Mouse (Mus musculus) right cerebral cortex, postnatal 25 days (tissue): ENCODE data around the gene Adgre5.
A peak's percentile ranks its signal among the peaks of the same experiment; 100 is the strongest.

Experiments
- DNase-seq: peaks from one replicate; pipeline ENCODE4 v3.0.0; 2022

Gene Adgre5

DNA sequence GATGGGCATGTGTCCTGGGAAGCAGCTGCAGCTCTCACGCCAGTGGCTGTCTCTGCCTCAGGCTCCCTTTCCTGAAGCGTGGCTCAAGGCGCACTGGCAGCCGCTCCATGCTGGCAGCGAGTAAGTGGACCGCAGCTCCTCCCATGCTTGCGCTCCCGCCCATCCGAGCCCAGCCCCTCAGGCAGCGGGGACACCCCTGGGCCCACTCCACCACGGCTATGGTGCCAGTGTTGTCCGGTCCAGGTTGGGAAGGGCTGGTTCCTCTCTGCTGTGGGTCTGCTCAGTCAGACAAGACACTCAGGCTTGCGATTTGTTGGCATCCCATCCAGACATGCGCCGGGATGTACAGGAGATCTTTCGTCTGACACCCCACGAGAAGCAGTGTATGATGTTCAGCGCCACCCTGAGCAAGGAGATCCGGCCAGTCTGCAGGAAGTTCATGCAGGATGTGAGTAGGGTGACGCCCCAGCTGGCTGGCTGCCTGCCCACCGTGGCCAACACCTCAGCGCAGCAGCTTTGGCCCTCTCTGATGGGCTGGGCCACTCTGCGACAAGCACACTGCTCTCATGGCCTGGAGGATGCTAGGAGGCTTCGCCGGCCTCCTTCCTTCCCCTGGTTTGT, 19.6 kb downstream of the Adgre5 start:
- no peak for DNase-seq

- no peak for DNase-seq
Measured at GRCm38 (mm10) chr8:83719693-83720092, 21.4 kb downstream of the Adgre5 start.

DNA sequence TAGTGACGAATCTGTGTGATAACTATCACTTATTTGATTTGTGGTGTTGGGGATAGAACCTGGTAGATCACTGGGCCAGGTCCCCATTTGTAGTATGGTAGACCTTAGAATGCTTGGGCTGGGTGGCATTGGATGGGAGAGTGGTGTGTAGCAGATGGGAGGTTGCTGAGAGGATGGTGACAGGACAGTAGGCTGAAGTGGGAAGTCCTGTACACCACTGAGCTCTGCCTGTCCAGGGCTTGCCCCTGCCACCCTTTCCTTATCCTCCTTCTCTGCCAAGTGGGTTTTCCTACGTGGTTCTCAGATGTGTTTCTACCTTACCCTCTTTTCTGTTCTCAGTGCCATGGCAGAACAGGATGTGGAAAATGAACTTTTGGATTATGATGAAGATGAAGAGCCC, 22.1 kb downstream of the Adgre5 start:
- no peak for DNase-seq

DNA sequence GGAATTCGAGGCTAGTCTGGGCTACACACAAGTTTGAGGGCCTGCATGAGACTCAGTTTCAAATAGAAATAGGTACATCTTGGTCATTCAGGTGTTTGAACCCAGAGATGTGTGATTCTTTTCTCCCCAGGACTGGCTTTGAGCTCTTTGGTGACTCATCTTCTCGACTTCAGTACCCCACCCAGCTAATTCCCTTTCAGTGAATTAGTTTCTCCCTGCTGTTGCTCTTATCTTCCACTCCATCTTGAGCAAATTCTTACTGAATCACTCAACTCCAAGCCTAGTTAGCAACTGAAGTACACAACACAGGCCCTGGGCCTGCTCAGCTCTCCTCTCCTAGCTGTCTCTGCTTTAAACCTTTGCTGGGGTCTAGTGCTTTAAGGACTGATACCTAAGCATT, 24.6 kb downstream of the Adgre5 start:
- no peak for DNase-seq

DNA sequence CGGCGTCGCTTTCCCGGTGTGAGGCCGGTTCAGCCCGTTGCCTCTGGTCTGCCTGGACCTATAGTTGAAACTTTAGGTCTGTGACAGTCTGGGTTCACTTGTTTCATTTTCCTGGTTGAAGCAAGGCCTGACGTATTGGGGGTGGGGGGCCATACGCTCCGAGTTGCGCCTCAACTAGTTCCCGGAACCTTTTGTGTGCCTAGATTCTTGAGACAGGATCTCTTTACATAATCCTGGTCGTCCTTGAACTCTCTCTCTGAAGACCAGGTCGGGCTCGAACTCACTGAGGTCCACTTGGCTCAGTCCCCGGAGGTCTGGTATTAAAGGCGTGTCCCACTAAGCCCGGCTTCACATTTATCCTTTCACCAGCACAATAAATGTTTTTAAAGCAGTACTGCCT, 25.4 kb downstream of the Adgre5 start:
- DNase-seq, result no peak

DNA sequence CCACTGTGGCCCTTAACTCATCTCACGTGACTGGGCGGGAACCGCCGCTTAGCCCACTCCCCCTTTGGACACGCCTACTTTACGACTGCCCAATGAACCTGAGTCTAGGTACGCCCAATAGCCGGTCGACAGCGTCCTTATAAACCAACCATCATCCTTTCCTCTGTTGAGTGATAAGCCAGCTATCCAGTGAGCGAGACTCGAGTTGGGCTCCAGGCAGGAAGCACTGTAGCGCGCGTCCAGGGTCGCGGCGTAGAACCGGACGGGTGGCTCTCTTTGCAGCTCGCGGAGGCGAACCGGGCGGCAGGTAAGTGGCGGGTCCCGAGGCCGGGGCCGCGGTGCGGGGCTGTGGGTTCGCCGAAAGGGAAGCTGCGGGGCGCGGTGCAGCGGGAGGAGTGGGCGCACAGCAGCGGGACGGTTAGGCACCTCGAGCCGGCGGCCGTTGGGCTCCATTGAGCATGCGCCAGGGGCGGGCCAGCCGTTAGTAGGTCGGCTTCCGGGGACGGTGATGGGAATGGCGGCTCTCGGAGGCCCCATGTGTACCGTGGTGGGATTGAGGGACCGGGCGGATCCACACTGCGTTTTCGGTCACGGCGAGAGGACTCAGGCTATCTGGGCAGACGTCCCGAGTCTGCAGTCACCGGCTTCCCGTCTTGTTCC, 26.0 kb downstream of the Adgre5 start, which contains the start of gene Ddx39:
Ddx39 (plus strand) TSS at position 147 of the 660 bp plus-strand sequence.
- DNase-seq, result peak; percentile 96

DNA sequence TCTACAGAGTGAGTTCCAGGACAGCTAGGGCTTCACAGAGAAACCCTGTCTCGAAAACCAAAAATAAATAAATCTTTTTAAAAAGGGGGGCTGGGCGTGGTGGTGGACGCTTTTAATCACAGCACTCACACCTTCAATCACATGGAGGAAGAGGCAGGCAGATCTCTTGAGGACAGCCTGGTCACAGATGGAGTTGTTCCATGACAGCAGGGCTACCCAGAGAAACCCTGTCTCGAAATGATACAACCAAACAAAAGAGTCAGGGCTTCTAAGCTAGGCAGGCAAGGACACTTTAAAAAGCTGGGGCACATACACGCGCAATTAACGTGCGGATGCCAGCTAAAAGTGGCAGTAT, 26.5 kb downstream of the Adgre5 start:
- no peak for DNase-seq

DNA sequence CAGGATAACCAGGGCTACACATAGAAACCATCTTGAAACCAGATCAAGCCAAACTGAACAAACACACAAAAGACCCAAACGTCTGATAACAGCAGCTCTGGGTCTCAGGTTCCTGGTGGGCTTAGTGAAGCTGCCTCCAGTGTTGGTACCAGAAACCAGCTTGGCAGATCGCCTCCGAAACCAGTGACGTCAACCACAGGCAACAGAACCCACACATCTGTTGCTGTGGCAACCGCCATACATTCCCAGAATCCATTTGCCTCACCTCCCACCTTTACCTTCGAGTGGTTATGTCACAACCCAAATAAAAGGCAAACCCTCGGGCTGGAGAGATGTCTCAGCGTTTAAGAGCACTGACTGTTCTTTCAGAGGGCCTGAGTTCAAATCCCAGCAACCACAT, 33.6 kb downstream of the Adgre5 start:
- peak; percentile 61 for DNase-seq

GRCm38 (mm10) chr8:83706411-83706810, 34.7 kb downstream of the Adgre5 start:
- DNase-seq, result no peak

DNA sequence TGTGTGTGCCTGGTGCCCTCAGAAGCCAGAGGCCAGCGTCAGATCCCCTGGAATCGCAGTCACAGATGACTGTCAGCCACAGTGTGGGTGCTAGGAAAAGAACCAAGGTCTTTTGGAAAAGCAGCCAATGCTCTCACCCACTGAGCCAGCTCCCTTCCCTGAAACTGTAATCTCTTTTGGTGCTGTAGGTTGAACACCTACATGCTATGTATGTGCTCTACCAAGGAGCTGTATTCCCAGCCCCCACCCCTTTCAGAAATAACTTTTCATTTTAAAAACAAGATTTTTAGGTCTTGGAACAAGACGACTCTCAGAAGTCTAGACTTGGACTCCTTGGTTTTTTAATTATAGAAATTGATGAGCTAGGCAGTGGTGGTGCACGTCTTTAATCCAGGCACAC, 37.7 kb downstream of the Adgre5 start:
- no peak for DNase-seq

GRCm38 (mm10) chr8:83700423-83701085, 40.6 kb downstream of the Adgre5 start:
- no peak for DNase-seq

GRCm38 (mm10) chr8:83699566-83699965, 41.6 kb downstream of the Adgre5 start:
- no peak for DNase-seq

GRCm38 (mm10) chr8:83698661-83699453, 42.3 kb downstream of the Adgre5 start, which contains the start of gene Pkn1:
Gene Pkn1 (minus strand): TSS chr8:83699179.
- DNase-seq, result peak; percentile 77

GRCm38 (mm10) chr8:83698291-83698660, 42.9 kb downstream of the Adgre5 start:
- peak; percentile 51 for DNase-seq

GRCm38 (mm10) chr8:83697374-83698220, 43.5 kb downstream of the Adgre5 start:
- no peak for DNase-seq

- no peak for DNase-seq
Measured at GRCm38 (mm10) chr8:83695351-83696106, 45.6 kb downstream of the Adgre5 start.

GRCm38 (mm10) chr8:83694369-83695160, 46.6 kb downstream of the Adgre5 start:
- peak; percentile 48 for DNase-seq

- DNase-seq, result peak; percentile 50
Measured at GRCm38 (mm10) chr8:83693609-83694236, 47.4 kb downstream of the Adgre5 start.

DNA sequence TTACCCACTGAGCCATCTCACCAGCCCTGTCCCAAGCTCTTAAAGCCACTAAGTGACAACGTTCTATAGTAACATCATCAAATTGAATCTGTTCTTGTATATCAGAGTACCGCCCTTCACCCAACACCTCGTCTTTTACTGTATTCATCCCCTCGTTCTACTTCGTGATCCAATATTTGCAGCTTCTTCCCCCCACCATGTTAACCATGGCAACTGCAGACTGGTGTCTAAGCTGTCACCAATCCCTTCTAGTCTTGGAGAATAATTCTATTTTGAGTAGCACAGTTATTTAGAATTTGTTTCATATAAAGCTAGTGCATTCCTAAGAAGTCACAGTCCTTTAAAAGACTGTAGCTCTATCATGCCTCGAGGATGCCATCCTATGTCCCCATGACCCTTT, 51.9 kb downstream of the Adgre5 start:
- DNase-seq, result no peak

- DNase-seq, result no peak
Measured at GRCm38 (mm10) chr8:83684517-83684916, 56.6 kb downstream of the Adgre5 start.
